Mouse (Mus musculus) hematopoietic multipotent progenitor cell, adult 10-12 weeks (in vitro differentiated cells): ENCODE measurements around the gene Gtf2a1l. TPM values are rescaled to one million over a fixed set of nuclear protein-coding genes. Genes with fewer than 3 reads are reported as not detected.

Experiments used
- polyA plus RNA-seq: library from polyadenylated mRNA; stranded (reverse); fragments of >175 nt; gene quantifications from 2 replicates; pipeline ENCODE4 v1.2.3, GENCODE M21; 2012; ENCODE audit warnings: low replicate concordance

Gene Gtf2a1l
- polyA plus RNA-seq, result not detected in 2 replicates

GRCm38 (mm10) chr17:88668452-88668851, at the start of gene Gtf2a1l:
TSS of gene Gtf2a1l (plus strand) at chr17:88668660.

Other genes with a start within 250 kb of the Gtf2a1l start
- gene Foxn2, start 227.9 kb upstream of the Gtf2a1l start, polyA plus RNA-seq, result 21.6 and 26.4 TPM in 2 replicates
- 14.3 and 17.6 TPM in 2 replicates for gene Ppp1r21, start 138.5 kb upstream of the Gtf2a1l start, polyA plus RNA-seq
- 0.20 and 1.5 TPM in 2 replicates for gene Ston1, start 71.0 kb upstream of the Gtf2a1l start, polyA plus RNA-seq
- gene Lhcgr, start 123.3 kb downstream of the Gtf2a1l start, polyA plus RNA-seq, result 0.24 TPM in 1 of 2 replicates, not detected in the other